Mouse (Mus musculus): ENCODE measurements around the gene Slc2a13. TPM values are rescaled to one million over a fixed set of nuclear protein-coding genes. Genes with fewer than 3 reads are reported as not detected.

Gene Slc2a13
- 0.15 TPM for polyA plus RNA-seq (2021)

DNA sequence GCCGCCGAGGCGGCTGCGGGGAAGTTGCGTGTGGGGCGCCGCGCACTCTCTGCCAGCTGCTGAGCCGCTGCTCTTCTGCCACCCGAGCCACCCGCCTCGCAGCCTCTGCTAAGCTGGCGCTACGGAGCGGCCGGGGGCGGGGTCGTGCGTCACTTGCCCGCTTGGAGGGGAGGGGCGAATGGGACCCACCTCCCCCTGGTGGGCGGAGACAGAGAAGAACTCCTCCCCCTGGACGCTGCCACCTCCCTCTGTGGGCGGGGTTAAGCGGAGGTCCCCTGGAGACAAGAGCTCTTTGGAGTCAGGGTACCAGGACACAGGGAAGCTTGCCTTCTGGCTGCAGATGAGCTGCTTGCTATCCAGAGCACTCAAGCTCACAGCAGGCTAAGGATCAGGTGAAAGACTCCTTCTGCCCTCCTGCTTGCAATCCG lies at the start of gene Slc2a13:
Gene Slc2a13 (minus strand): TSS at position 151 of the 428 bp plus-strand sequence.
- H3K27me3 ChIP-seq, result peaks cover 43% of the 10 kb centered on the region
- no peak for TF ChIP-seq CTCF (IDR thresholded peaks at IDR 0.05)
- DNase-seq (ENCODE audit: low read depth, low spot score) (peak; percentile 22), ATAC-seq (peak; percentile 85)
- in situ Hi-C loops (cut with MboI; ENCODE audit: low pct_unique_long_range_greater_than_20kb), result loop anchor here (5.0 kb wide), 2 partner anchors 91 to 271 kb away; no protein-coding TSS in a partner anchor
- ChIA-PET CTCF (interaction anchor here (0.9 to 2.4 kb wide), 5 partner anchors 13 to 272 kb away, joined by 3 to 11 read pairs (median 3); no protein-coding TSS in a partner anchor), POLR2A (interaction anchor here (1.4 kb wide), 1 partner anchor 25 kb away, joined by 3 read pairs; no protein-coding TSS in a partner anchor)

- no peaks in the 10 kb centered on the region for H3K27me3 ChIP-seq
- ChIA-PET CTCF (interaction anchor here (1.1 kb wide), 1 partner anchor 22 kb away, joined by 3 read pairs; no protein-coding TSS in a partner anchor), POLR2A (interaction anchor here (0.7 kb wide), 1 partner anchor 136 kb away, joined by 3 read pairs; no protein-coding TSS in a partner anchor)
- DNase-seq (ENCODE audit: low read depth, low spot score) (no peak), ATAC-seq (no peak)
- in situ Hi-C loops (cut with MboI; ENCODE audit: low pct_unique_long_range_greater_than_20kb), result no loop called here
- TF ChIP-seq CTCF (IDR thresholded peaks at IDR 0.05), result no peak
Measured at GRCm38 (mm10) chr15:91616016-91616415, 43.0 kb upstream of the Slc2a13 start.

GRCm38 (mm10) chr15:91615532-91615931 lies 42.5 kb upstream of the Slc2a13 start:
- CTCF ChIA-PET, result interaction anchor here (0.8 to 1.9 kb wide), 4 partner anchors 10 to 140 kb away, joined by 3 to 5 read pairs (median 3); no protein-coding TSS in a partner anchor
- H3K27me3 ChIP-seq, result no peaks in the 10 kb centered on the region
- POLR2A ChIA-PET, result interaction anchor here (0.7 kb wide), 1 partner anchor 136 kb away, joined by 3 read pairs; no protein-coding TSS in a partner anchor
- DNase-seq (ENCODE audit: low read depth, low spot score), result no peak
- TF ChIP-seq CTCF (IDR thresholded peaks at IDR 0.05), result no peak
- ATAC-seq, result no peak
- in situ Hi-C loops (cut with MboI; ENCODE audit: low pct_unique_long_range_greater_than_20kb), result no loop called here

DNA sequence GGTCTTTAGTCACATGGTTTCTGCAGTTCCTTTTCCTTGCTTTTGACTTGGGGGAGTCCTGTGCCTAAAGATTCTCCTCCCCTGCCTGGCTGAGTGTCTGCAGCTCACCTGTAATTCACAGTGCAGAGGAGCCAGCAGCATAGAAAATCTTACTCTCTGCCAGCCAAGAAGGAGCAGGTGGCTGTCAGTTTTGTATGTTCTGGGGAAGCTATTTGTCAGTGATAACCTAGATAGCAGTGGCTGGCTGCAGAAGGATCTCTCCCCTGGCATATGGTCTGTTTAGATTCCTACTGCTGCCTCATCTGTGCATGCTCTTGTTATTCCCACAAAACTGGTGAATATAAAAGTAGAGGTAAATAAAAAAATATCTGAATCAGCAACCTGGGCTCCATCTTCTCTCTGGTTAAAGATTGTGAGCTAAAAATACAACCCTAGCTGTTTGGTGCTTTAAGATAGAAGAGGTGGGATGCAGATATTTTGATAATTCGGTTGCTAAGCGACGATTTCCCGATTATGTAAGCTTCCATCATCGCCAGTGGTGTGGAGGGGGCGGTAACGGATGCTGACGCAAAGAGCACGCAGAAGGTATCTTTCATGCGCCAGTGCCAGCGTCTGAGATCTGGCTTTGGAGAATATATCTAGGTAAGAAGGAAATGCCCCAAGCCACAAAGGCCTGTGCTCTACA lies 41.1 kb upstream of the Slc2a13 start:
- ChIA-PET CTCF (interaction anchor here (0.6 to 1.9 kb wide), 3 partner anchors 138 to 315 kb away, joined by 3 to 5 read pairs (median 3); no protein-coding TSS in a partner anchor), POLR2A (no interaction called here)
- H3K27me3 ChIP-seq, result peaks cover 4% of the 10 kb centered on the region
- in situ Hi-C loops (cut with MboI; ENCODE audit: low pct_unique_long_range_greater_than_20kb), result no loop called here
- ATAC-seq (no peak), DNase-seq (ENCODE audit: low read depth, low spot score) (no peak)
- no peak for TF ChIP-seq CTCF (IDR thresholded peaks at IDR 0.05)

DNA sequence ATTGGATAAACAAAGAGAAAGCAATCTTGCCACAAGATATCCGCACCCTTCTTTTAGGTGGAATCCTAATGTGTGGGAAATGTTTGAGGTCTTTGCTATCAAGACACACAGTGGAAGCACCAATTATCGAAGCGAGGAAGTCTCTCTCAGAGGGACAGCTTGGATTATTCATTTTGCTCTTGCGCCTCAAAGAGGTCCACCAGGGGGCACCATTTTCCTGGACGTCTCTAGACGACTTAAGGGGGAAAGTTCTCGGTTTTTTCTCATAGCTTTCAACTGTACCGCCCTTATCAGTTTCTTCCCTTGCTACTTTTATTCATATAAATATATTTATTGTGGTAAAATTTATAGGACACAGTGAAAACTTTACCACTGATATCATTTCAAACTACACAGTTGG lies 36.7 kb upstream of the Slc2a13 start:
- ATAC-seq, result peak; percentile 85
- no peak for DNase-seq (ENCODE audit: low read depth, low spot score)
- POLR2A ChIA-PET, result no interaction called here
- CTCF ChIA-PET, result interaction anchor here (0.7 to 2.3 kb wide), 11 partner anchors 13 to 148 kb away, joined by 3 to 10 read pairs (median 4); no protein-coding TSS in a partner anchor
- TF ChIP-seq CTCF (IDR thresholded peaks at IDR 0.05), result peak; percentile 79
- H3K27me3 ChIP-seq, result peaks cover 14% of the 10 kb centered on the region
- in situ Hi-C loops (cut with MboI; ENCODE audit: low pct_unique_long_range_greater_than_20kb), result loop anchor here (5.0 kb wide), 1 partner anchor 148 kb away; no protein-coding TSS in a partner anchor

DNA sequence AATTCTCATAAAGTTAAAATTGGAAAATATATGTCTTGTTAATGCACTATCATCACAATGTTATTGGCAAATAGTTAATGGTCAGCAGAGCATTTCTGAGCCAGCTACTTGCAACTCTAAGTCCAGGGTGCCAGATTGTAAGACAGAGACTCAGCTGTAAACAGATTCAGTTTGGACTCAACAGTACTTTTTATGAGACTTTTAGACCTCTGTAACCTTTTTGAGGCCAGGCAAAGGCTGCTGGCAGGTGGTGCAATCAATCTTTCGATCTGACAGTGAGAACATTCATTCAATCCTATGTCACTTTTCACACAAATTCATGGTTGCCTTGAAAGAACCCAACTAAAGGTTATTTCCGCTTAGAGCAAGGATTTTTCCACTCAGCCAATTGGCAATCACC lies 35.8 kb upstream of the Slc2a13 start:
- ATAC-seq, result no peak
- ChIA-PET POLR2A (no interaction called here), CTCF (interaction anchor here (0.8 to 2.3 kb wide), 4 partner anchors 20 to 147 kb away, joined by 3 to 10 read pairs (median 6); no protein-coding TSS in a partner anchor)
- H3K27me3 ChIP-seq, result peaks cover 14% of the 10 kb centered on the region
- no peak for TF ChIP-seq CTCF (IDR thresholded peaks at IDR 0.05)
- no peak for DNase-seq (ENCODE audit: low read depth, low spot score)
- in situ Hi-C loops (cut with MboI; ENCODE audit: low pct_unique_long_range_greater_than_20kb), result loop anchor here (5.0 kb wide), 1 partner anchor 148 kb away; no protein-coding TSS in a partner anchor

DNA sequence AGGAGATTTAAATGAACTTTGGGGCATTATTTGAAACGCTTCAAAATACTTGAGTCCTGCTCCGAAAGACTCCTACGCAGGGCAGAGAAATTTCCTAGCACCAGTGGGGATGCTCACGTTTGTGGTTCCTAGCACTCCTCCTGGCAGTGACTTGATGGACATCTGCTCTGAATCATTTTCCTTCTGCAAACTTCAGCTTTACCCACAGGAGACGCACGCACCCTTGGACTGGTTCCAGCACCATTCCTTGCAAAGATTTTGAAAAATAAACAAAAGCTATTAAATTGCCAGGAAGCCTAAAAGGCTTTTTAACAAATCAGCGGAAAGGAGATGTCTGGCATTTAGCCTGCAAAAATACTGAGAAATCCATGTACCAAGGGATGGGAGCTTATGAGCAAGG lies 28.1 kb upstream of the Slc2a13 start:
- ChIA-PET POLR2A (no interaction called here), CTCF (no interaction called here)
- TF ChIP-seq CTCF (IDR thresholded peaks at IDR 0.05), result no peak
- no peak for ATAC-seq
- H3K27me3 ChIP-seq, result peaks cover 3% of the 10 kb centered on the region
- DNase-seq (ENCODE audit: low read depth, low spot score), result no peak
- in situ Hi-C loops (cut with MboI; ENCODE audit: low pct_unique_long_range_greater_than_20kb), result no loop called here

DNA sequence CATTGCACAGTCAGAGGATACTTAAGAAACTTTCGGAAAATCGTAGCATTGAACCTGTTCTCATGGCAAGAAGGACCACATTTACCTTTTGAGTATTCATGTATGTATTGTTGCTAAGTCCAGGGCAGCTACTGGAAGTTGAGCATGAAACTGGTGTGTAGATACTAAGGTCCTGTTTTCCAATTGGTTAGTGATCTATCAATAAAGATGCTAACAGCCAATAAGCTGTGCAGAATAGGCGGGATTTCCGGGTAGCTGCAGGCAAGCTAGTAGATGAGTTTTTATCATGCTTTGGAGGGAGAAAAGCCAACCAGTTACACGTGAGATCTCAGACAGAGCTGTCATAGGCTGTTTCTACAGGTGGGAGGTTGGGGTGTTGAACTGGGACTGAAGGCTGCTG lies 24.2 kb upstream of the Slc2a13 start:
- no peak for DNase-seq (ENCODE audit: low read depth, low spot score)
- in situ Hi-C loops (cut with MboI; ENCODE audit: low pct_unique_long_range_greater_than_20kb), result no loop called here
- peaks cover 22% of the 10 kb centered on the region for H3K27me3 ChIP-seq
- POLR2A ChIA-PET, result no interaction called here
- TF ChIP-seq CTCF (IDR thresholded peaks at IDR 0.05), result no peak
- CTCF ChIA-PET, result interaction anchor here (1.1 kb wide), 1 partner anchor 12 kb away, joined by 3 read pairs; no protein-coding TSS in a partner anchor
- ATAC-seq, result no peak

DNA sequence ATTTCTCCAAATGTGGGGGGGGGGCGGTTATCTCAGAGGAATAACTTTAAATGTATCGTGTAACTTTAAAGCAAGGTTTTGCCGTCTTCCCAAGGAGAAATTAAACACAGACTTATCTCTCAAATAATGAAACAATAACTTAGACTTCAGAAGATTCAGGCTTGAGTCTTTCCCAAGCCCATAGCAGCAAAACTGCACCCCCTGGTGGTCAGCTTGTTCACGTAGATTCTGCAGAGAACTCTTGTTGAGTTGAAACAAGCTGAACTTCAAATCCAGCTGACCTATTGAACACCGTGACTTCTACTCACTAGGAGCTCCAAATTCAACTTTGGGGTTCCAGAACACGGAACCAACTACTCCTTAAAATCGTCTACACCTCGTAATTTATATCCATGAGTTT lies 1.4 kb upstream of the Slc2a13 start:
- H3K27me3 ChIP-seq, result peaks cover 46% of the 10 kb centered on the region
- DNase-seq (ENCODE audit: low read depth, low spot score) (peak; percentile 33), ATAC-seq (peak; percentile 45)
- in situ Hi-C loops (cut with MboI; ENCODE audit: low pct_unique_long_range_greater_than_20kb), result loop anchor here (5.0 kb wide), 2 partner anchors 92 to 272 kb away; no protein-coding TSS in a partner anchor
- ChIA-PET POLR2A (interaction anchor here (0.7 kb wide), 2 partner anchors 95 to 1744 kb away, joined by 3 read pairs; no protein-coding TSS in a partner anchor), CTCF (interaction anchor here (0.7 to 2.4 kb wide), 10 partner anchors 80 to 273 kb away, joined by 3 to 12 read pairs (median 4); no protein-coding TSS in a partner anchor)
- TF ChIP-seq CTCF (IDR thresholded peaks at IDR 0.05), result peak; percentile 76

- POLR2A ChIA-PET, result interaction anchor here (1.4 kb wide), 1 partner anchor 24 kb away, joined by 3 read pairs; no protein-coding TSS in a partner anchor
- CTCF ChIA-PET, result interaction anchor here (0.9 to 2.4 kb wide), 2 partner anchors 106 to 271 kb away, joined by 3 to 11 read pairs; no protein-coding TSS in a partner anchor
- ATAC-seq (peak; percentile 71), DNase-seq (ENCODE audit: low read depth, low spot score) (no peak)
- in situ Hi-C loops (cut with MboI; ENCODE audit: low pct_unique_long_range_greater_than_20kb), result loop anchor here (5.0 kb wide), 2 partner anchors 90 to 270 kb away; no protein-coding TSS in a partner anchor
- H3K27me3 ChIP-seq, result peaks cover 43% of the 10 kb centered on the region
- TF ChIP-seq CTCF (IDR thresholded peaks at IDR 0.05), result peak; percentile 26
Measured at GRCm38 (mm10) chr15:91572421-91573069, 516 bp downstream of the Slc2a13 start.
